Mouse (Mus musculus) colon, adult 2 months (tissue): ENCODE data around the gene Cys1. TPM values are rescaled to one million over a fixed set of nuclear protein-coding genes. Genes with fewer than 3 reads are reported as not detected.

Source experiments
- polyA plus RNA-seq: library from polyadenylated mRNA; depleted of rRNA; stranded (reverse); fragments of >200 nt; gene quantifications from 2 replicates; pipeline ENCODE4 v1.2.3, GENCODE M21; 2012; rRNA removed

Gene Cys1
- 9.8 and 10.4 TPM in 2 replicates for polyA plus RNA-seq

GRCm38 (mm10) chr12:24681286-24682023 is at the start of gene Cys1:
Gene Cys1 (minus strand): TSS chr12:24681813.

GRCm38 (mm10) chr12:24707954-24708823 is 26.6 kb upstream of the Cys1 start, which contains the start of gene Rrm2:
Gene Rrm2 (plus strand): TSS chr12:24708241.

GRCm38 (mm10) chr12:24651063-24651557 is 30.5 kb downstream of the Cys1 start, which contains the start of gene Klf11:
Gene Klf11 (plus strand): TSS chr12:24651274.

Other genes with a start within 250 kb of the Cys1 start
- 3.3 and 3.4 TPM in 2 replicates for gene Taf1b, start 183.5 kb downstream of the Cys1 start, polyA plus RNA-seq
- 0.35 and 0.44 TPM in 2 replicates for gene Grhl1, start 109.5 kb downstream of the Cys1 start, polyA plus RNA-seq
- gene Klf11, start 30.5 kb downstream of the Cys1 start, polyA plus RNA-seq: 5.1 and 6.6 TPM in 2 replicates
- gene Rrm2, start 26.4 kb upstream of the Cys1 start, polyA plus RNA-seq: 5.6 TPM in 2 replicates
- 2.2 and 3.7 TPM in 2 replicates for gene Mboat2, start 149.1 kb upstream of the Cys1 start, polyA plus RNA-seq